Mouse (Mus musculus) cerebellum, adult 11 months (tissue): ENCODE measurements at regions not wholly inside any gene's neighbourhood (a gene's known extent, or its start where the extent isn't known, plus 50 kb on each side); places are given as distances from the start of the nearest gene placed in this dataset.
A peak's percentile ranks its signal among the peaks of the same experiment; 100 is the strongest.

Source experiments
- DNase-seq: peaks from one replicate; pipeline ENCODE4 v3.0.0; 2022

DNA sequence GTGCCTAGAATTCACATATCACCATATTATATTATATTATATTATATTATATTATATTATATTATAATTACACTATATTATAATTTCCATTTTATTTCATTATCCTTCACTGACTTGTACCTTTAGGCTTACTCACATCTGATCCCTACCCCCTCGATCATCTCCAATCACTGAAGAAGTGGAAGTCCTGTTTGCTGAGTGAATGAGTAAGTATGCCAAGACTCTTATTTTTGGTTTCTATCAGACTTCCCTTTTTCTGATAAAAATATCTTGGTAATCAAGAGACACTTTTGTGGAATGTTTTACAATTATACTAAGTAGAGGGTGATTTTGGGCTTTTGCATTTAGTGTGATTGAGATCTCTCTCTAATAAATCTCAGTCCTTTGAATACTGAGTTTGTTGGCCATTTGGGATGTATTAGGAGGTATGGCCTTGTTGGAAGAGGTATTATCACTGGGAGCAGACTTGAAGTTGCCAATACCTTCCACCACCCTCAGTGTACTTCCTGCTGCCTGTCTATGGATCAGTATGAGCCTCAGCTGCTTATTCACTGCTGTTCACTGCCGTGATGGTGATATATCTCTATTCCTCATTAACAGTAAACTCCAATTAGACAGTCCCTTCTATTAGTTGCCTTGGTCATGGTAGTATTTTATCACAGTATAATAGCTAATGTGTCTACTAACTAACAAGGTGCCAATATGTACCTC, 665.3 kb downstream of the Adgrl2 start:
- no peak for DNase-seq

DNA sequence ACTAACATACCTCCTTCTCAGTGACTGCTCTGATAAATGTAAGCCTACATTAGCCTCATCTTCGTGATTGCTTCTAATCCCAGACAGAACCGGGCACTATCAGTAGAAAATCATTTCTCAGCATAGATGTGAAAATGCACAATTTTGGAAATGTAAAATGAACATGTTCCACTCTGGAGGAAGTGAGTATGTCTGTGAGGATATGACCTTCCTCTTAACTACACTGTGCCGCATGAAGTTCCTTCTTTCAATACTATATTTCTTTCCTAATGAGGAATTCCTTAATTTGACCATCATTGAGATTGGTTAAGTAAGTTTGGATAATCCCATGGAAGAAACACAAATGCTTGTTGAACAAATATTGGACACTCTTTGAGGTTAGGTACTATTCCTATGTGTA, 668.5 kb downstream of the Adgrl2 start:
- DNase-seq = no peak

DNA sequence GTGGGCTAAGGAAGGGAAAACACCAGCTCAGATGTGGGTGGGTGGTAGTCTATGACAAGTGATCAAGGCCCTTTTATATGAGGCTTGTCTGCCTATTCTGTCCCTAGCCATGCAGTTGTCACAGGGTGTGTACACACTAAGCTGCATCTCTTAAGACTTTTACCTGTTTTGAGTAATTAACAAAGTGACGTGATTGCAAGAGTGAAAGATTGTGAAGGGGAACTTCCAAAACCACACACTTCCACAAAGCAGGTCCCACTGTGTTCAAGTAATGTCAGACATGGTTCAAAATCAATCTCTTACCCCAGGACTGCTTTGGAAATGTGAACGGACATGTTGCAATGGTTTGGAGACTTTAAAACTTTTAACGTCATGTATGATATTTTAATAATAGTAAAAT, 674.2 kb downstream of the Adgrl2 start:
- DNase-seq = no peak

DNA sequence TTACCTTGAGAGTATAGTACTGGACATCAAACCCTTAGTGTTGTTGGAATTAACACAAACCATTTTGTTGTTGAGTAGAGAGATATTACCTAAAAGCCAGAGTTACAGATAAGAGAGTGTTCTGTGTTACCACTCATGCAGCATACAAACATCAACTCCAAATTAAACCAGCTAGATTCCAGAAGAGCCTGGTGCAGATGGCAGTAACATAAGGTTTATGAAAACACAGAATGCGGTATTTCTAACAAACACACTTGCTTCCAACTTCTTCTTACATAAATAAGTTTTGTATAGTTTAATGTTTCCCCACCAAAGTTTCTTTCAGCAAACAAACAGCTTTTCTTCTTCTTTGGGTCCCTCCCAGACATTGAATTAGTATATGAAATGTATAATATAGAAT, 675.1 kb downstream of the Adgrl2 start:
- DNase-seq = no peak

DNA sequence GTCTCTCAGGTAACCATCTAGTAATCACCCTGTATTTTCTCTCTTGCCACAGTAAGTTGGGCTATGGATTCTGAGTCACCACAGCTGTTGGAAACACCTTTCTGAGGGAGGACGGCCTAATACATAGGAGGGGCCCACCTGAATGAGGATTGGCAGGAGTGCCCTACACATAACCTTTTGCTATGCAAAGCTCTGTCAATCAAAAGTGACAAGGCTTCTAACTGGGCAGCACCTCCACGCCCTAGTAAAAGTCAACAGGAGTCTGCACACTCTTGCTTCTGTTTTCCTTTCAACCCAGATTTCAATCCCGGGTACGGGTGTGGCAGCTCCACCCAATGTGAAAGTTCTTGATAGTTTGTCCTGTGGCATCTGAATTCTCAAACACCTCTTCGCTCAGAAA, 694.8 kb downstream of the Adgrl2 start:
- DNase-seq = no peak

DNA sequence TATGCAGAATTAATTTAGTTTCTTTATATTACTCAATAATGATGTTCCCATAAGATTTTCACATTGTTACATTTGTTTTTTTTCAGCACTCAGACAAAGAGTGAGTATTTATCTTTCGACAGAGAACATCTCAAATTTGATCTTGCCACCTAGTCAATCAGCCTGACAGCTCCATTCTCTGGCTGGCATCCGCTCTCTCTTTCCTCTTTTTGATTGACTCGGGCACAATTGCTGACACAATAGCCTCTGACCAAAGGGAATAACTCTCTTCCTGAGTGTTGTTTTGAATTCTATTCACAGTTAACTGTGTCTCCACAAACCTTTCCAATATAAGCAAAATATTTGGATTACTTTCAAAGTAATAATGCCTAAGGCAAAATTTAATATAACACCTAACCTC, 711.4 kb downstream of the Adgrl2 start:
- DNase-seq = no peak

DNA sequence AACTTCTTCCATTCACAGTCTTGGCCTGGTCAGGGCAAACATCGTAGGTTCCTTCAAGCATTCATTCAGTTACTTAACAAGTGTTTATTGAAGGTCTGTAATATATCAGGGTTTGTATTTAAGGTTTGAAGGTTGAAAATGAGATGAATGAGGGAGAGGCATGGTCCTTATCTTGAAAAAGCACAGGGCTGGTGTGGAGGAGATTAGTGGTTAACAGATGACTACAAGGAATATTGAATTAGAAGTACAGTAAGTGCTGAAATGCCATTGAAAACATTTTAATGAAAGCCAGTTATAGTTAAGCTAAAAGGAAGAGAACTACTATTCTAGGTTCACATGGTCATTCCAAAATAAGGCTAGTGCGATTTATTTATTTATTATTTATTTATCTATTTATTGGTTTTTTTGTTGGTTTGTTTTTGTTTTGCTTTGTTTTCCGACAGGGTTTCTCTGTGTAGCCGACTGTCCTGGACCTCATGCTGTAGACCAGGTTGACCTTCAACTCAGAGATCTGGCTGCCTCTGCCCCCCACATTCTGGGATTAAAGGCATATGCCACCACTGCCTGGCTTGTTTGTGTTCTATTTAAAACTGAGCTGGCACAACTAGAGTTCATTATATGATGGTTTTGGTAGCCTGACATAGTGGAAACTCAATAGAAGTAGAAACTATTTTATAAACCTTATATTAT, 718.1 kb downstream of the Adgrl2 start:
- no peak for DNase-seq

DNA sequence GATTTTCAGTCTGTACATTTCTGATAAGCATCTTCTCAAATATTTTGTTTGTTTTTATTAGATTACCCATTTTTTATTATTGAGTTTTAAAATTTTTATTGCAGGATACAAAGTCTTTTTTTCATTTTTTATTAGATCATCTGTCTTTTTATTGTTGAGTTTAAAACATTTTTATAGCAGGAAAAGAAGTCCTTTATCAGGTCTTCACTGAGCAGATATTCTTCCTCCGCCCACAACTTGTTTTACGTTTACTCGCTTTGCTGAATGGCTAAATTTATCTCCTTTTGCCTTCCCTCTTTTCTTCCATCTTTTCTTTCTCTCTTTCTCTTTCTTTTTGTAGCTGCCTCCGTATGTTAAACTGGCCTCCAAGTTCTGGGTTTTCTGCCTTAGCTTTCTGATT, 721.5 kb downstream of the Adgrl2 start:
- DNase-seq = no peak

DNA sequence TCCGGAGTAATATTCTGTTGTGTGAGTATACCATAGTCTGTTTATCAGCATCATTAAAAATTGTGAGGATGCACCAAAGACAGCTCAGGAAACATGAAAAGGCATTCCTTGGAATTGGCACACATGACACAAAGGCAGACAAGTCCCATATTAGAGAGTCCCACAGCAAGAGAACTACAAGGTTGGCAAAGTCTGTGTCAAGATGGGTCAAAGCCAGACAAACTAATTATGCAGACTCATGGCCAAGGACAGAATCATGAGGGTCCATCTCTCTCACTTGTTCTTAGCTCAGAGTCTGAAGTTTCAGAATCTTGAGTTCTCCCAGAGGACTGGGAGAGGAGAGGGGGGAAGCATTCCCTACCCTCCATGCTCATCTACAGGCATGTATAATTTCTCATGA, 731.1 kb downstream of the Adgrl2 start:
- DNase-seq = no peak

DNA sequence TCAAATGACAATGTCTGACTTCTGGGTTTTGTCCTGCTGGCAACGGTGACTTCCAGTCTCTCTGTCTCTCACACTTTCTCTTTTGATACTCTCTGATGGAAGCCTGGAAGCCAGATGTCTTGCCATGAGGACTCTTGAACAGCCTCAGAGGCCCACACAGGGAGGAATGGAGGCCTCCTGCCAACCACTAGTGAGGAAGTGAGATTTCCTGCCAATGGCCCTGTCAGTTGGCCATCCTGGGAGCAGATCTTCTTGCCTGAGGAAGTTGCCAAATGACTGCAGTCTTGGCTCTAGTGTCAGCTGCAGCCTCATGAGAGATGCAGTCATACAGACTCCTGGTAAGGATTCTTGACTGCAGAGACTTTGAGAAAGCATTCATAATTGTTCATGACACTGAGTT, 741.7 kb downstream of the Adgrl2 start:
- peak; percentile 17 for DNase-seq

DNA sequence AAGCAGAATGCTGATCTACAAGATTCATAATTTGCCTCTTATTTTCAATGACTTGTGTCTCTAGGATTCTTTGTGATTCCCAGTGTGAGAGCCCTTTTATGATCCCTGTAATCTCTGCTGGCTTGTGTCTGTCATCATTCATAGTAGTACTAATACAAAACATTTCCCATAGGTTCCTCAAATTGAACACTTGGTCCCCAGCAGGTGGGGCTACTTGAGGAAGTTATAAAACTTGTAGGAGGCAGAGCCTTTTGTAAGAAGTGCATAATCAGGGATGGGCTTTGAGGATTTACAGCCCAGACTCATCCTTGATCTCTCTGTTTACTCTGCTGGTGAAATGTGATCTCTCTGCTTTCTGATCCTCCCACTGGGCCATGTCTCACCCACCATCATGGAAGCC, 743.6 kb downstream of the Adgrl2 start:
- no peak for DNase-seq

DNA sequence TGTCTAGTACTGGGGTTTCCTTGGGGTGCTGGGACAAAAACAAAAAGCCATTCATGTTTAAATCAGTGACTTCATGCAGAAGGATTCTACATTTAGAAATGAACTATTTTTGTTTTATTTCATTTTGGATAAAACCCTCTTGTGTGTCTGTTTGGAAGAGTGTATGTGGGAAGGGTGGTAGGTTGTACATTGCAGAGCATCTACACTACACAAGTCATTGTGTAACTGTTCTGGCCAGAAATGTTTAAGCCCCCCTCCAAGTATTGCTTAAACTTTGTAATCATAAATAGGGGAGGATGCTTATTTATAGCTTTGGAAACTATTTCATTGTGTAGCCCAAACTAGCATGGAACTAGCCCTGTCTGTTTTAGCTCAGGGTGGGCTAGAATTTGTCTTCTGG, 752.3 kb downstream of the Adgrl2 start:
- DNase-seq = no peak

DNA sequence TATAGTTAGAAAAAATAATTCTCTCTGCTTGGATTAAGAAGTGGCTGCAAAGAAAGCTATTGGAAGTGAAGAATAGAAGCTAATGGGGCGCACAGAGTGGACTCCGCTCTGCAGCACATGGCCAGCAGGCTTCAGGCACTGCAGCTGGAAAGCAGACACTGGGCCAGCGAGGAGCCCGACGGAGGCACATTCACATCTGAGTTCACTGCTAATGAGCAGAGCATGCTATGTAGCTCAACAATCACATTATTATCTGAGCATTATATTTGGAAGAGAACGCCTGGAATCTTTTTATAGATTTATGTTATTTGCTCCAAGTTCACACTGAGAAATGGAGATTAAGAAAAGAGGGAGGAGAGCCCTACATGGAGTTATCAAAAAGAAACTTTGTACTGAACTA, 752.8 kb downstream of the Adgrl2 start:
- no peak for DNase-seq

DNA sequence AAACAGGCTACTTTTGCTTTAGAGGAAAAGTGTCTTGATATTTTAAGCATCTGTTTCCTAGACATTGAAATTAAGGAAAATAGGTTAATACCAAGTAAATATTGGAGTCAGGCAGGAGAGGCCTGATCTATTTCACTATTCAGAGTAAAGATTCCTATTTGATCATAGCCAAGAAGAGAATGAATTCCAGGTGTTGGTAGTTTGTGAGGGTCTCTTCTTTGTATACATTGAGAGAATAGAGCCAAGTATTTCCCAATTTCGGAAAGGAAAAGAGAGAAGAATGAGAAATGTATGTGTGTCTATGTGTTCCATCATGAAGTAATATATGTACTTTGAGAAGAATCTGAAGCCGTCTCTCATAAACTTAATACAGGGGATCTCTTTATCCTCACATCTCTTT, 756.7 kb downstream of the Adgrl2 start:
- no peak for DNase-seq

DNA sequence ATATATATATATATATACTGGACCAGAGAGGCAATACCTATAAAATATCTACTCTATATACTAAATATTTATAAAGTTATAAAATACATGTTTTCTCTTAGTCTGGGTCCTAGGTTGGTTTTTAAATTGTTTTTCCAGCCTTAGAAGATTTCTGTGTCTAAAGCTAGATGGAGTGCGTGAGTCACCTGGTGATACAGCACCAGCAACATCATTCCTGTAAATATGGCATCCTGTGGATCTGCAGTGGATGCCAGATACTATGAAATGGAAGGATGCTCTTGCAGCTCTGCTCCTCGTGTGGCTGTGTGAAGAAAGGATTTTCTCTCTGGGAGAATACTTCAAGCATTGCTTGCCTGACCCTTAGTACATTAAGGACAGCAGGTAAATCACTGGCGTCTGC, 761.2 kb downstream of the Adgrl2 start:
- no peak for DNase-seq

DNA sequence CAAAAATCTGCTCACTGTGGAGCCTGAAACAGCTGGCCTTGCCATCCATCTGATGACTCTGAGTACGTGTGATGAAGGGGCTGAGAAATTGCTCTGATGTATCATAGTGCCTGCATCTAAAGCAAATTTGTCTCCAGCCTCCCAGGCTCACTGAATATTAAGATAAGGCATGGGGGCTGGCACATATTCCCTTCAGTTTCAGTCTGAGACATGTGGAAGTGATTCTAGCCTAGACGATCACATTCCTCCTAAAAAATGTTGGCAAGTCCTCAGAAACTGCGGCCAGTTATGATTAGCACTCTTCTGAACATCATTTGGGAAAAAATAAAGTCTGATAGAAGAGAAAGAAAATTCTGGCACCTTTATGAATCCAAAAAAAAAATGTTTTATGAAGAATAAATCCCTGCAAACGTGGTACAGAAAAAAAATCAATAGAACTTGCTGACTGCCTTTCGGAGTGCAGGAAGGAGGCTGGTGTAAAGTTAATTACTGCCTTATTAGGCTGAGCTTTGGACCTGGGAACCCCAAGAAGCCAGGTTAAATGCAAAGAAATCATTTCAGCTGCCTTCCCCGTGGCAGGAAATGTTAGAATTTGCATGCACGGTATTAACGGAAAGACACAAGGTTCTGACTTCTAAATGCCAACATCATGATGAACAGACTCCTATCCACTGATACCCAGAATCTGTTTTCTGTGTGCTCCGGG, 762.2 kb downstream of the Adgrl2 start:
- no peak for DNase-seq

DNA sequence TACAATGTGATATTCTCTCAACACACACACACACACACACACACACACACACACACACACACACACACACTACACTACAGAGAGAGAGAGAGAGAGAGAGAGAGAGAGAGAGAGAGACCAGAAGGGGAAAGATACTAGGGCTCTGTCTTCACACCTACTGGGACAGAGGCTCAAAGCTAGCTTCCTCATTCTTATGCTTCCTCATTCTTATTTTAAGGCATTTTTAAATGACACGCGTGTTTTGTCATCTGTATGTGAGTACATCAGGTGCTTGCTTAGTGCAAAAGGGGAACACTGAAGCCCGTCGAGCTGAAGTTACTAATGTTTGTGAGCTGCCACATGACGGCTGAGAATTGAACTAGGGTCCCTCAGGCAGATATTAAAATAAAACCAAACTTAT, 769.5 kb downstream of the Adgrl2 start:
- no peak for DNase-seq

DNA sequence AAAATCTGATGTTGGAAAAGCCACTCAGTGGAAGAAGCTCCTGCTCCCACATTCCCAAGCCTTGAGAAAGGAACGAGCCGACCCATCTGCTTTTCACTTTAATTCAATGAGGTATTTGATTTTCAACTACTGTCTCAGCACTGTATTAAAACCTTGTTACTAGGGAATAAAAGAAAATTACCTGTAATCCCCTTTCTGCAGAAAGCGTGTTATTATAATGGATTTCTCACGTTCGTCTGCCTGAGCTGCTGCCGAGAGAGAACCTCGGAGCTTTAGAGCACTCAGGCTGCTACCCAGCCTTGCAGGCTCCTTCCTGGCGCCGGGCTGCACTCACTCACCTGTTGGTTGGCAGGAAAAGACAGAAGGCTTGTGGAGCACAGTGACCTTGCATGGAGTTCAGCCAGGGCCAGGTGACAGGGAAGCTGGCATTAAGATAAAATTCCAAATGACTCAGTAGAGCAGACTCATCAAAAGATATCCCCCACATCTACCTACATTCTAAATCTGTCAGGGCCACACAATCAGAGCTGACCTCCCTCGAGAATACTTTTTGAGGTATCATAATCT, 770.2 kb downstream of the Adgrl2 start:
- DNase-seq = no peak

DNA sequence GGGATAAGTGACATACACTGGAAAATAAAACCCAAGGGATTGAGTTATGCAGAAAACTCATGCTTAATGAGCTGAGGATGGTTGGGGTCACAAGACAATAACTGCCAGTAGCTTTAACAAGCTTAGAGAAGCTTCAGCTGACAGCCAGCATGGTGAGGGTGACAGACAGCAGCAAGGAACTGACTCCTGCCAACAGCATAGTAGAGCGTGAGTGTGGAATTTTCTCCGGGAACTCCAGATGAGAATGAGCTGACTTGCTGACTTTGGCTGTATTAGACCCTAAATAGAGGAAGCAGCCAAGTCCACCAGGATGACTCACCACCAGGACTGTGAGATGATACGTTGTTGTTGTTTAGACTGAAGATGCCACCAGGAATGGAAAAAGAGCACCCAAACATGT, 788.2 kb downstream of the Adgrl2 start:
- DNase-seq = no peak

DNA sequence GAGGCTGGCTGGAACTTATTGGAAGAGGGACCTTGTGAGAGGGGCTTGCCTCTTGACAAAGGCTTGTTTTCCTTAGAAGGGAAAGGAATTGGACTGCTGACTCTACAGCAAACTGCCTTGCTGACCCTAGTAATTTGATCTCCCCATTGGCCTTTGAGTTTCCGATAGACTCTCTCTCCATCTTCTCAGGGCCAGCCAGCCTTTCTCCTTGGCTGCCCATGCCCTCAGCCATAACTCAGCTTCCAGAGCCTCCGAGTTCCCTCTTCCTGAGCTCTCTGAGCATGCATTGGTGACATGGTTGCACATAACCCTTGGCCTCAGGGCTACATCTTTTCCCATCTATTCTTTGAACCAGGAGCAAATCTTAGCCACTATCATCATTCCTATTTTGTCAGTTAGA, 803.7 kb downstream of the Adgrl2 start:
- DNase-seq = no peak

DNA sequence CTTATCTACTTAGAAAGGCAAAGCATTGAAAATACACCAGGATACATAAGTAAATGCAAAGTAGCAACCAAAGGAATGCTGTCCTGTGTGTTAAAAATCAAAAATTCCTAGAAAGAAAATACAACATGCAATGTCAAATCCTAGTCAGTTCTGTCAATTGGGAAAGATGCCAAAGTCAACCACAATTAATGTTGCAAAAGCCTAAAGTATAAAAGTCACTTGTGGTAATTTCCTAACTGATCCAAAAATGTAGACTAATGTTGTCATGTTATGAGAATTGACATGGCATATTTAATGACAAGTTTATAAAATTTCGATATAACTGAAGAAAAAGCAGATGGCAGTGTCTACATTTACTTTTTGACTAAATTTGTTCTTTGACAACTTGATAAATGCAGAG, 822.8 kb downstream of the Adgrl2 start:
- no peak for DNase-seq

DNA sequence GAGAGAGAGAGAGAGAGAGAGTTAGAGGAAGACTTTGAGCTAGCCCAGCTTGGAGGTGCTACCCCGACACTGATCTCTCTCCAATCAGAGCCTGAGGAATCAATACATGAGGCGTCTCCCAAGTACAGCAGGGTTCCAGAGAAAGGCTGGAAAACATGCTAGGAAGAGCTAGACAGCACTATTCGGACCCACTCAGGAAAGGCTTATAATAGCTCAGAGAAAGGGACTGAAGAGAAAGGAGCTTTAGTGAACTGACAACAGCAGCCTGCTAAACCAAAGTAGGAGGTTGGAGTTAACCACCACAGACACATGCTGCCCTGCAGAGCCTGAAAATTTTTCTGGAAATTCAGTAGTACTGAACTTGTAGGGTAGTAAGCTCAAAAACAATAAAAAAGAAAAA, 831.3 kb downstream of the Adgrl2 start:
- no peak for DNase-seq

DNA sequence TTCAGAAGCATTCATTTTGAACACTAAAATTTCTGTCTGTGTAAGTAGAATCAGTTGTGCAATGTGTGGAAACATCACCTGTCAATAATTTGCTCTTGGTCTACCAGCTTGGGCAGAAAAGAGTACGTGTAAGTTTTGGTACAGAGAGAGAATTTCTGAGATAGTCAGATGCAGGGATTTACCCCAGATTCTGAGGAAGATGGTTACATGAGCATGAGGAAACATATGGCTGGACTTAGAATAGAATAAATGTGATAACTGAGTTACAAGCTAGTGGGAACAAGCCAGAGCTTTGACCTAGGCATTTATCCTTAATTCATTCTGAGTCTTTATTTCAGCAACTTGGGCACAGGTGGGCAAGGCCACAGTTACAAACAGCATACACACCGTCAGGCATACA, 831.8 kb downstream of the Adgrl2 start:
- DNase-seq = no peak

DNA sequence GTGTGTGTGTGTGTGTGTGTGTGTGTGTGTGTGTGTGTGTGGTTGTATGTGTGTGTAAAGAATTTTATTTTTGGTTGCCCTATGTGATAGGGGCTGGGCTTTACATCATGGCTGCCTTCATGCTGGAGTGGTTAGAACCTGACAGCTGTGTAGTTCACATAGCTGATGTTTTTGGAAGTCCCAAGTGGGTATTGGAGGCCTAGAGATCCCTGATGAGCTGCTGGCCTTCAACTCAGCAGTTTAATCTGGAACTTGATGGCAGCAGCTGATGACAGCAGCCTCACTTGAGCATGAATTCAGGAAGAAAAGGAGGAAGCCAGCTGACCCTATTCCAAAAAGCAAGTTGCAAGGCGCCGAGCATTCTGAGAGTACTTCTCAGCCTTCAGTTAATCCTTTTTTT, 846.6 kb downstream of the Adgrl2 start:
- no peak for DNase-seq
